Mouse (Mus musculus): ENCODE results near the gene Gm9803. TPM values are rescaled to one million over a fixed set of nuclear protein-coding genes. Genes with fewer than 3 reads are reported as not detected.

Gm9803 gene
- polyA plus RNA-seq, 1 experiment from 2014 or later = 10.8 TPM

- ATAC-seq (replicated peaks; ENCODE audit: insufficient number of reproducible peaks, low FRiP score, low TSS enrichment, low read depth) = no peak
- no peak overlapping the region for H3K27ac ChIP-seq (replicated peaks; ENCODE audit: low read depth, low read length)
- WGBS = 72% methylated on average over 8 of the region's 8 CpGs
- H3K9me3 ChIP-seq (replicated peaks; ENCODE audit: control insufficient read depth, low read length) = no peaks in the 10 kb centered on the region
- no peaks in the 10 kb centered on the region for H3K36me3 ChIP-seq (replicated peaks; ENCODE audit: control insufficient read depth, insufficient read depth, low read depth, low read length)
- H3K9ac ChIP-seq (replicated peaks; ENCODE audit: low read length) = no peak overlapping the region
- H3K4me3 ChIP-seq (ENCODE audit: low read depth, low read length) = no peak overlapping the region
- no peaks in the 10 kb centered on the region for H3K27me3 ChIP-seq (ENCODE audit: control insufficient read depth, insufficient read depth, low read length)
- H3K4me1 ChIP-seq (ENCODE audit: control insufficient read depth, insufficient read depth, low read length) = peaks cover 3% of the 10 kb centered on the region; the same call in 1 of the 2 replicates
- H3K4me2 ChIP-seq (ENCODE audit: low read depth, low read length) = no peak overlapping the region
- DNase-seq (ENCODE audit: low spot score) = no peak
These were observed 33.9 kb upstream of the Gm9803 start for GRCm38 (mm10) chr10:43490034-43490433.

- H3K4me3 ChIP-seq (ENCODE audit: low read depth, low read length) = no peak overlapping the region
- H3K9ac ChIP-seq (replicated peaks; ENCODE audit: low read length) = no peak overlapping the region
- H3K27ac ChIP-seq (replicated peaks; ENCODE audit: low read depth, low read length) = no peak overlapping the region
- WGBS = 87% methylated on average over 5 of the region's 5 CpGs
- H3K9me3 ChIP-seq (replicated peaks; ENCODE audit: control insufficient read depth, low read length) = no peaks in the 10 kb centered on the region
- no peak overlapping the region for H3K4me2 ChIP-seq (ENCODE audit: low read depth, low read length)
- no peaks in the 10 kb centered on the region for H3K27me3 ChIP-seq (ENCODE audit: control insufficient read depth, insufficient read depth, low read length)
- DNase-seq (ENCODE audit: low spot score) (no peak), ATAC-seq (replicated peaks; ENCODE audit: insufficient number of reproducible peaks, low FRiP score, low TSS enrichment, low read depth) (no peak)
- H3K36me3 ChIP-seq (replicated peaks; ENCODE audit: control insufficient read depth, insufficient read depth, low read depth, low read length) = no peaks in the 10 kb centered on the region
- H3K4me1 ChIP-seq (ENCODE audit: control insufficient read depth, insufficient read depth, low read length) = peaks cover 3% of the 10 kb centered on the region; the same call in 1 of the 2 replicates
These were observed 33.0 kb upstream of the Gm9803 start for GRCm38 (mm10) chr10:43490846-43491245.

DNA sequence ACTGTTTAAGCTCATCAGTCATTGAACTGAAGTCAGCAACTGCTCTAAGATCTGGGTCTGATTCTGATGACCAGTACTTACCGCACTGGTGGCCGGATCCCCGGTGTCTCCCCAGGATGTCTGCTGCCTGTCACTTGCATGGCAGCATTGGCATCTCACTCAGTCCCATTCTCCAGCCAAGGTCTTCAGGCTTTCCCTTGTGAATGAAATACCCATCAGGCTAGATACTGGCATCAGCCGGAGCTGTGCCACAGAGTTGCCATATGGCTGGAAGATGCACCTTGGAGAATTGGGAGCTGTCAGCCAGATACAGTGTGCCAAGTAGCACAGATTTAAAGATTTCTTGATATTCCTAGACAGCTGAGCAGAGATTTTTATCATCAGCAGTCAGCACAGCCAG lies 21.3 kb upstream of the Gm9803 start:
- no peaks in the 10 kb centered on the region for H3K27me3 ChIP-seq (ENCODE audit: control insufficient read depth, insufficient read depth, low read length)
- H3K9ac ChIP-seq (replicated peaks; ENCODE audit: low read length) = no peak overlapping the region
- H3K9me3 ChIP-seq (replicated peaks; ENCODE audit: control insufficient read depth, low read length) = no peaks in the 10 kb centered on the region
- no peaks in the 10 kb centered on the region for H3K4me1 ChIP-seq (ENCODE audit: control insufficient read depth, insufficient read depth, low read length)
- H3K4me3 ChIP-seq (ENCODE audit: low read depth, low read length) = no peak overlapping the region
- no peak overlapping the region for H3K4me2 ChIP-seq (ENCODE audit: low read depth, low read length)
- H3K27ac ChIP-seq (replicated peaks; ENCODE audit: low read depth, low read length) = no peak overlapping the region
- no peak for DNase-seq (ENCODE audit: low spot score)
- no peak for ATAC-seq (replicated peaks; ENCODE audit: insufficient number of reproducible peaks, low FRiP score, low TSS enrichment, low read depth)
- 95% methylated on average over 4 of the region's 4 CpGs for WGBS
- H3K36me3 ChIP-seq (replicated peaks; ENCODE audit: control insufficient read depth, insufficient read depth, low read depth, low read length) = no peaks in the 10 kb centered on the region; the same call in 1 of the 2 replicates

GRCm38 (mm10) chr10:43504291-43504690 lies 19.6 kb upstream of the Gm9803 start:
- no peaks in the 10 kb centered on the region for H3K27me3 ChIP-seq (ENCODE audit: control insufficient read depth, insufficient read depth, low read length)
- WGBS = 83% methylated on average over 1 of the region's 1 CpGs
- no peaks in the 10 kb centered on the region for H3K36me3 ChIP-seq (replicated peaks; ENCODE audit: control insufficient read depth, insufficient read depth, low read depth, low read length)
- H3K27ac ChIP-seq (replicated peaks; ENCODE audit: low read depth, low read length) = no peak overlapping the region
- H3K4me3 ChIP-seq (ENCODE audit: low read depth, low read length) = no peak overlapping the region
- no peak overlapping the region for H3K9ac ChIP-seq (replicated peaks; ENCODE audit: low read length)
- no peak for ATAC-seq (replicated peaks; ENCODE audit: insufficient number of reproducible peaks, low FRiP score, low TSS enrichment, low read depth)
- DNase-seq (ENCODE audit: low spot score) = no peak
- no peak overlapping the region for H3K4me2 ChIP-seq (ENCODE audit: low read depth, low read length)
- no peaks in the 10 kb centered on the region for H3K4me1 ChIP-seq (ENCODE audit: control insufficient read depth, insufficient read depth, low read length)
- no peaks in the 10 kb centered on the region for H3K9me3 ChIP-seq (replicated peaks; ENCODE audit: control insufficient read depth, low read length)

GRCm38 (mm10) chr10:43507051-43507450 lies 16.8 kb upstream of the Gm9803 start:
- H3K27ac ChIP-seq (replicated peaks; ENCODE audit: low read depth, low read length) = no peak overlapping the region
- 68% methylated on average over 4 of the region's 4 CpGs for WGBS
- H3K27me3 ChIP-seq (ENCODE audit: control insufficient read depth, insufficient read depth, low read length) = no peaks in the 10 kb centered on the region
- H3K36me3 ChIP-seq (replicated peaks; ENCODE audit: control insufficient read depth, insufficient read depth, low read depth, low read length) = peaks cover 2% of the 10 kb centered on the region
- H3K4me3 ChIP-seq (ENCODE audit: low read depth, low read length) = no peak overlapping the region
- no peaks in the 10 kb centered on the region for H3K4me1 ChIP-seq (ENCODE audit: control insufficient read depth, insufficient read depth, low read length)
- no peak overlapping the region for H3K9ac ChIP-seq (replicated peaks; ENCODE audit: low read length)
- no peak for DNase-seq (ENCODE audit: low spot score)
- no peaks in the 10 kb centered on the region for H3K9me3 ChIP-seq (replicated peaks; ENCODE audit: control insufficient read depth, low read length)
- ATAC-seq (replicated peaks; ENCODE audit: insufficient number of reproducible peaks, low FRiP score, low TSS enrichment, low read depth) = no peak
- no peak overlapping the region for H3K4me2 ChIP-seq (ENCODE audit: low read depth, low read length)

- H3K27me3 ChIP-seq (ENCODE audit: control insufficient read depth, insufficient read depth, low read length) = no peaks in the 10 kb centered on the region
- no peak overlapping the region for H3K4me2 ChIP-seq (ENCODE audit: low read depth, low read length)
- WGBS = 93% methylated on average over 7 of the region's 7 CpGs
- H3K4me3 ChIP-seq (ENCODE audit: low read depth, low read length) = no peak overlapping the region
- no peak overlapping the region for H3K27ac ChIP-seq (replicated peaks; ENCODE audit: low read depth, low read length)
- H3K9me3 ChIP-seq (replicated peaks; ENCODE audit: control insufficient read depth, low read length) = no peaks in the 10 kb centered on the region
- no peak for ATAC-seq (replicated peaks; ENCODE audit: insufficient number of reproducible peaks, low FRiP score, low TSS enrichment, low read depth)
- H3K36me3 ChIP-seq (replicated peaks; ENCODE audit: control insufficient read depth, insufficient read depth, low read depth, low read length) = peaks cover 7% of the 10 kb centered on the region
- H3K4me1 ChIP-seq (ENCODE audit: control insufficient read depth, insufficient read depth, low read length) = no peaks in the 10 kb centered on the region
- no peak for DNase-seq (ENCODE audit: low spot score)
- H3K9ac ChIP-seq (replicated peaks; ENCODE audit: low read length) = no peak overlapping the region
These were observed 14.7 kb upstream of the Gm9803 start for GRCm38 (mm10) chr10:43509228-43509627.

GRCm38 (mm10) chr10:43512976-43513375 lies 10.9 kb upstream of the Gm9803 start:
- 95% methylated on average over 10 of the region's 10 CpGs for WGBS

GRCm38 (mm10) chr10:43516992-43517660 lies 6.8 kb upstream of the Gm9803 start:
- Histone ChIP-seq H3K36me3 (replicated peaks; ENCODE audit: control insufficient read depth, insufficient read depth, low read depth, low read length) (peaks cover 4% of the 10 kb centered on the region), H3K4me2 (ENCODE audit: low read depth, low read length) (no peak overlapping the region), H3K9me3 (replicated peaks; ENCODE audit: control insufficient read depth, low read length) (no peaks in the 10 kb centered on the region), H3K4me3 (ENCODE audit: low read depth, low read length) (no peak overlapping the region), H3K4me1 (ENCODE audit: control insufficient read depth, insufficient read depth, low read length) (no peaks in the 10 kb centered on the region), H3K9ac (replicated peaks; ENCODE audit: low read length) (no peak overlapping the region), H3K27ac (replicated peaks; ENCODE audit: low read depth, low read length) (no peak overlapping the region), H3K27me3 (ENCODE audit: control insufficient read depth, insufficient read depth, low read length) (no peaks in the 10 kb centered on the region)
- ATAC-seq (replicated peaks; ENCODE audit: insufficient number of reproducible peaks, low FRiP score, low TSS enrichment, low read depth) = 0 out of 2 replicates have a peak, but pooled peaks have one; percentile 18
- 72% methylated on average over 6 of the region's 6 CpGs for WGBS
- DNase-seq (ENCODE audit: low spot score) = no peak

More at GRCm38 (mm10) chr10:43512976-43513375, 10.9 kb upstream of the Gm9803 start:
- Histone ChIP-seq H3K9me3 (replicated peaks; ENCODE audit: control insufficient read depth, low read length) (no peaks in the 10 kb centered on the region), H3K4me3 (ENCODE audit: low read depth, low read length) (no peak overlapping the region), H3K27me3 (ENCODE audit: control insufficient read depth, insufficient read depth, low read length) (no peaks in the 10 kb centered on the region), H3K4me1 (ENCODE audit: control insufficient read depth, insufficient read depth, low read length) (no peaks in the 10 kb centered on the region), H3K9ac (replicated peaks; ENCODE audit: low read length) (no peak overlapping the region), H3K27ac (replicated peaks; ENCODE audit: low read depth, low read length) (no peak overlapping the region), H3K36me3 (replicated peaks; ENCODE audit: control insufficient read depth, insufficient read depth, low read depth, low read length) (peaks cover 7% of the 10 kb centered on the region), H3K4me2 (ENCODE audit: low read depth, low read length) (no peak overlapping the region)
- DNase-seq (ENCODE audit: low spot score) (no peak), ATAC-seq (replicated peaks; ENCODE audit: insufficient number of reproducible peaks, low FRiP score, low TSS enrichment, low read depth) (no peak)

Data from embryonic facial prominence, embryonic 11.5 days (tissue).